Mouse (Mus musculus): Measurements from ENCODE around the gene Grxcr1. TPM values are rescaled to one million over a fixed set of nuclear protein-coding genes. Genes with fewer than 3 reads are reported as not detected.
A peak's percentile ranks its signal among the peaks of the same experiment; 100 is the strongest.

The Grxcr1 gene
- not detected in 2 replicates for polyA plus RNA-seq (2015; fragmentation: Nextera tagmentation; extraction: Ambion mirVana)

DNA sequence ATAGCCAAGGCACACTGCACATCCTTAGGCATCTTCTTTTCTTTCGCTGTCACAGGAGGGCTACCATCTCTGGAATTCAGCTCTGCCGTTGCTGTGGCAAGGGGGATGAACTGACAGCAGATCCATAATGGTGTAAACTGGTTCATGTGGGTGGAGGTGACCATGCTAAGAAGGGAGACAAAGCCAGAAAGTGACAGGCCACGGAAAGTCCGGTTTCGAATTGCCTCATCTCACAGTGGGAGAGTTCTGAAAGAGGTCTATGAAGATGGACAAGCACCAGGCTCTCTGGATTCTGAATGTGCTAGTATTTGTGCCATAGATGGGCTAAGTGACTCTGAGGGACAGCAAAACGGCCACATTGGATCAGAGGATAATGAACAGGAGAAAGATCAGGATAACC is at the start of gene Grxcr1:
Gene Grxcr1 (plus strand): TSS at position 92 of the 400 bp plus-strand sequence.
- no peaks in the 10 kb centered on the region for H3K36me3 ChIP-seq (ENCODE audit: control insufficient read depth, insufficient read depth, low read length)
- no peak within 1 kb of the TSS for H3K4me3 ChIP-seq (ENCODE audit: low read depth, low read length)
- WGBS, result 84% methylated on average over 6 of the region's 6 CpGs
- no peaks in the 10 kb centered on the region for H3K4me1 ChIP-seq (replicated peaks; ENCODE audit: control insufficient read depth, insufficient read depth)
- no peaks in the 10 kb centered on the region for H3K9me3 ChIP-seq (ENCODE audit: control insufficient read depth, low read length)
- H3K27me3 ChIP-seq (ENCODE audit: control insufficient read depth, insufficient read depth, low read length), result no peaks in the 10 kb centered on the region
- H3K9ac ChIP-seq (ENCODE audit: low read length), result no peak within 1 kb of the TSS
- no peak within 1 kb of the TSS for H3K4me2 ChIP-seq (replicated peaks; ENCODE audit: low read depth)
- no peak for ATAC-seq (ENCODE audit: low FRiP score, low TSS enrichment)
- no peak within 1 kb of the TSS for H3K27ac ChIP-seq (replicated peaks)
- no peak for DNase-seq (ENCODE audit: low spot score)
- TF ChIP-seq EP300 (optimal IDR thresholded peaks at IDR 0.05) (no peak), CTCF (IDR thresholded peaks at IDR 0.05; ENCODE audit: low read depth) (no peak)

DNA sequence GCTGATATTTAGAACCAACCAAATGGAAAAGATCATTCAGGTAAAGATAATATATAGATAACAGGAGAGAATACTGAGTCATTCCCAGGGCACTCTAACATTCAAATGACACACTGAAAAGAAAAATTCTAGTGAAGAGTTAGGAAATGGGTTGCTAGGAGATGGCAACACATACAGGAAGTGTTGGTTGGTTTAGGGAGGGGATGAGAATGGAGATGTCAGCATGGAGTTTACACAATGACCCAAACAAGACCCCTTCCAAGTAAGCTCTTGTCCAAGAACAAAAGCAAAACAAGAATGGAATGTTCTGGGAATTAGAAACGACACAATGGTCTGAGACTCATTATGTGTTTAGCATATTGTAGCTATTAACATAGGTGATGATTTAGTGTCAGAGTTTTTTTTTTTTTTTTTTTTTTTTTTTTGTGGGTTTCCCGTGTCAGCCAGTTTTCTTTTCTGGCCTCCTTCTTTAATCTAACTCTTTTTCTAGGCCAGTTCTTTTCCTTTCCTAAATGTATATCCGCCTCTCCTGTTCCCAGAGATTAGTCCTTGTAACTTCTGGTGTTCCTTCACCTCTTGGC is 49.6 kb upstream of the Grxcr1 start:
- H3K27ac ChIP-seq (replicated peaks), result no peak overlapping the region
- no peak for DNase-seq (ENCODE audit: low spot score)
- WGBS, result 55% methylated on average over 3 of the region's 3 CpGs

DNA sequence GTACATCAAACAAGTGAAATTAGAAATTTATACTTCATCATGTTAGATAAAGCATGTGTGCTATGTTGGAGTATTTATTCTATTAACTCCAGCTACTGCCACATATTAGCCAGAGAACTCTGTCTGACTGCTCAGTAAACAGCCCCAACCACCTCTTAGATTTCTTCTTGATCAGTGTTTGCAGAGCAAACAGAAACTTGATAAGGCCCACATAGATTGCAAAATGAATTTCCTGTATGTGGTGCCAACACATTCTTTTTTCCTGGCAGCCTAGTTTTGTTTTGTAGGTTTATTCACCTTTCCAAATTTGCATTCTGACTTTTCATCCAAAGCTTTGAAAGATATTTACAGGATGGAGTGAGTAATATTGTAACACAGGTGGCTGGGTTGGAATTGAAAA is 41.2 kb upstream of the Grxcr1 start:
- peak; percentile 87; the same call in 1 of the 2 replicates for ATAC-seq (ENCODE audit: low FRiP score, low TSS enrichment)
- no peak overlapping the region for H3K27ac ChIP-seq (replicated peaks)

More for the DNA sequence above, 49.6 kb upstream of the Grxcr1 start:
- no peaks in the 10 kb centered on the region for H3K36me3 ChIP-seq (ENCODE audit: control insufficient read depth, insufficient read depth, low read length)
- H3K9ac ChIP-seq (ENCODE audit: low read length), result no peak overlapping the region
- no peaks in the 10 kb centered on the region for H3K9me3 ChIP-seq (ENCODE audit: control insufficient read depth, low read length)
- no peak for ATAC-seq (ENCODE audit: low FRiP score, low TSS enrichment)
- no peaks in the 10 kb centered on the region for H3K4me1 ChIP-seq (replicated peaks; ENCODE audit: control insufficient read depth, insufficient read depth)
- no peak overlapping the region for H3K4me2 ChIP-seq (replicated peaks; ENCODE audit: low read depth)
- H3K4me3 ChIP-seq (ENCODE audit: low read depth, low read length), result no peak overlapping the region
- TF ChIP-seq CTCF (IDR thresholded peaks at IDR 0.05; ENCODE audit: low read depth) (no peak), EP300 (optimal IDR thresholded peaks at IDR 0.05) (no peak)
- H3K27me3 ChIP-seq (ENCODE audit: control insufficient read depth, insufficient read depth, low read length), result no peaks in the 10 kb centered on the region

DNA sequence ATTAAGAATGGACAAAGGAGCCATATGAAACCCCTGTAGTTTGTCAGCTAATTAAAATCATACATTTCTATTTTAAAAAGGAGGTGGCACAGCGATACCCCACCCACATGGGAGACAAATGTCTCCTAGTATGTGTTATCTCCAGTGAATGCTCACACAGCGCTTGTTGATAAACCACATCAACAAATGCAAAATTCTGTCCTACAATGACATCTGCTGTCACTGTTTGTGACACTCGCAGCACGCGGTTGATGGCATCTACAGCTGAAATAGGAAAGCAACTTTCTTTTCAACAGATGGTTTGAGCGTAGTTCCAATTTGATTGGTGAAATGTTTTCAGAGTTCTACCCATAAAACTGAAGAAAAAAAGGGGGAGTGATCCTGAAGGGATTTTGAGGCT is 29.0 kb upstream of the Grxcr1 start:
- Histone ChIP-seq H3K9ac (ENCODE audit: low read length) (no peak overlapping the region), H3K9me3 (ENCODE audit: control insufficient read depth, low read length) (no peaks in the 10 kb centered on the region), H3K36me3 (ENCODE audit: control insufficient read depth, insufficient read depth, low read length) (no peaks in the 10 kb centered on the region), H3K4me3 (ENCODE audit: low read depth, low read length) (no peak overlapping the region), H3K27ac (replicated peaks) (no peak overlapping the region), H3K27me3 (ENCODE audit: control insufficient read depth, insufficient read depth, low read length) (no peaks in the 10 kb centered on the region), H3K4me1 (replicated peaks; ENCODE audit: control insufficient read depth, insufficient read depth) (no peaks in the 10 kb centered on the region), H3K4me2 (replicated peaks; ENCODE audit: low read depth) (no peak overlapping the region)
- TF ChIP-seq EP300 (optimal IDR thresholded peaks at IDR 0.05) (no peak), CTCF (IDR thresholded peaks at IDR 0.05; ENCODE audit: low read depth) (no peak)
- DNase-seq (ENCODE audit: low spot score) (no peak), ATAC-seq (ENCODE audit: low FRiP score, low TSS enrichment) (no peak)
- 92% methylated on average over 6 of the region's 6 CpGs for WGBS

More for the DNA sequence above, 41.2 kb upstream of the Grxcr1 start:
- Histone ChIP-seq H3K4me3 (ENCODE audit: low read depth, low read length) (no peak overlapping the region), H3K36me3 (ENCODE audit: control insufficient read depth, insufficient read depth, low read length) (no peaks in the 10 kb centered on the region), H3K9me3 (ENCODE audit: control insufficient read depth, low read length) (no peaks in the 10 kb centered on the region), H3K9ac (ENCODE audit: low read length) (no peak overlapping the region), H3K4me2 (replicated peaks; ENCODE audit: low read depth) (no peak overlapping the region), H3K27me3 (ENCODE audit: control insufficient read depth, insufficient read depth, low read length) (no peaks in the 10 kb centered on the region), H3K4me1 (replicated peaks; ENCODE audit: control insufficient read depth, insufficient read depth) (no peaks in the 10 kb centered on the region)
- peak; percentile 41 for DNase-seq (ENCODE audit: low spot score)
- TF ChIP-seq CTCF (IDR thresholded peaks at IDR 0.05; ENCODE audit: low read depth) (no peak), EP300 (optimal IDR thresholded peaks at IDR 0.05) (no peak)

DNA sequence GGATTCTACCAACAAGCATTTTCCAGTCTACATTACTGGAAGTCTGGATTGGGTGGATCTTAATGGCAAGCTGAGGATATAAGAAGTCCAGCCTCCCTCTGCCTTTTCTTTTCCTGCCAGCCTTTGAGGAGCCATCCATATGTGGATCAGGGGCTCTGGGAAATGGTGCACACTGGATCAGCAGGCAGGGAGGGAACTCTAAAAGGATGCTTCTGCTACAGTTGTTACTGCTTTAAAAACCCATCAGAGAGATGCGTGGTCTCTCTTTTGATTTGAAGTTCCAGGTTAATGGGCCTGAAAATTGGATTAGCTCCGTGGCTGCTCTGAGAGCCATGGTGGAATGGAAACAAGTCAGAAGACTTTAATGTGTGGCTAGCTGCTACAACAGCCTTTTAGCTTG is 27.7 kb upstream of the Grxcr1 start:
- DNase-seq (ENCODE audit: low spot score), result no peak
- no peaks in the 10 kb centered on the region for H3K27me3 ChIP-seq (ENCODE audit: control insufficient read depth, insufficient read depth, low read length)
- no peak for TF ChIP-seq EP300 (optimal IDR thresholded peaks at IDR 0.05)
- TF ChIP-seq CTCF (IDR thresholded peaks at IDR 0.05; ENCODE audit: low read depth), result no peak
- no peaks in the 10 kb centered on the region for H3K9me3 ChIP-seq (ENCODE audit: control insufficient read depth, low read length)
- H3K9ac ChIP-seq (ENCODE audit: low read length), result no peak overlapping the region
- WGBS, result 74% methylated on average over 2 of the region's 2 CpGs
- no peaks in the 10 kb centered on the region for H3K36me3 ChIP-seq (ENCODE audit: control insufficient read depth, insufficient read depth, low read length)
- H3K4me2 ChIP-seq (replicated peaks; ENCODE audit: low read depth), result no peak overlapping the region
- H3K4me1 ChIP-seq (replicated peaks; ENCODE audit: control insufficient read depth, insufficient read depth), result no peaks in the 10 kb centered on the region
- ATAC-seq (ENCODE audit: low FRiP score, low TSS enrichment), result no peak
- no peak overlapping the region for H3K4me3 ChIP-seq (ENCODE audit: low read depth, low read length)
- H3K27ac ChIP-seq (replicated peaks), result no peak overlapping the region

DNA sequence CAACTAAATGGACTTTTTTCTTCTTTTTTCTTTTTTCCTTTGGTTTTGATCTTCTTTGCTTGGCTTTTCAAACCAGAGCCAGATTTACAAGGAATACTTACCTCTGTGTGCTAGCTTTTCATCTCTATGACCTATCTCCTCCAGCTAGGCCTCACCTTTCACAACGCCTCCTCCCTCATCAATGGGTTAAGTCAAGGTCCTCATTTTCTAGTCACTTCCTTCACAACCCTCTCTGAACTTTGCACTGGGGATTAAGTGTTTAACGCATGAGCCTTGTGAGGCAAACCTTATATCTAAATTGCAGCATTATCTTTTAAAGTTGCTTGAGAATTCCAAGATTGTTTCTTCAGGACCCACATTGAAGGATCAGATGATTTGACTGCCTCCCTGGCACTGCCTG is 27.2 kb upstream of the Grxcr1 start:
- no peaks in the 10 kb centered on the region for H3K36me3 ChIP-seq (ENCODE audit: control insufficient read depth, insufficient read depth, low read length)
- DNase-seq (ENCODE audit: low spot score) (no peak), ATAC-seq (ENCODE audit: low FRiP score, low TSS enrichment) (no peak)
- H3K4me1 ChIP-seq (replicated peaks; ENCODE audit: control insufficient read depth, insufficient read depth), result no peaks in the 10 kb centered on the region
- no peak overlapping the region for H3K9ac ChIP-seq (ENCODE audit: low read length)
- H3K27me3 ChIP-seq (ENCODE audit: control insufficient read depth, insufficient read depth, low read length), result no peaks in the 10 kb centered on the region
- H3K4me3 ChIP-seq (ENCODE audit: low read depth, low read length), result no peak overlapping the region
- no peak overlapping the region for H3K4me2 ChIP-seq (replicated peaks; ENCODE audit: low read depth)
- 76% methylated on average over 2 of the region's 2 CpGs for WGBS
- H3K9me3 ChIP-seq (ENCODE audit: control insufficient read depth, low read length), result no peaks in the 10 kb centered on the region
- no peak overlapping the region for H3K27ac ChIP-seq (replicated peaks)
- TF ChIP-seq CTCF (IDR thresholded peaks at IDR 0.05; ENCODE audit: low read depth) (no peak), EP300 (optimal IDR thresholded peaks at IDR 0.05) (no peak)
